Mouse (Mus musculus): ENCODE measurements around the gene Fasn.

DNA sequence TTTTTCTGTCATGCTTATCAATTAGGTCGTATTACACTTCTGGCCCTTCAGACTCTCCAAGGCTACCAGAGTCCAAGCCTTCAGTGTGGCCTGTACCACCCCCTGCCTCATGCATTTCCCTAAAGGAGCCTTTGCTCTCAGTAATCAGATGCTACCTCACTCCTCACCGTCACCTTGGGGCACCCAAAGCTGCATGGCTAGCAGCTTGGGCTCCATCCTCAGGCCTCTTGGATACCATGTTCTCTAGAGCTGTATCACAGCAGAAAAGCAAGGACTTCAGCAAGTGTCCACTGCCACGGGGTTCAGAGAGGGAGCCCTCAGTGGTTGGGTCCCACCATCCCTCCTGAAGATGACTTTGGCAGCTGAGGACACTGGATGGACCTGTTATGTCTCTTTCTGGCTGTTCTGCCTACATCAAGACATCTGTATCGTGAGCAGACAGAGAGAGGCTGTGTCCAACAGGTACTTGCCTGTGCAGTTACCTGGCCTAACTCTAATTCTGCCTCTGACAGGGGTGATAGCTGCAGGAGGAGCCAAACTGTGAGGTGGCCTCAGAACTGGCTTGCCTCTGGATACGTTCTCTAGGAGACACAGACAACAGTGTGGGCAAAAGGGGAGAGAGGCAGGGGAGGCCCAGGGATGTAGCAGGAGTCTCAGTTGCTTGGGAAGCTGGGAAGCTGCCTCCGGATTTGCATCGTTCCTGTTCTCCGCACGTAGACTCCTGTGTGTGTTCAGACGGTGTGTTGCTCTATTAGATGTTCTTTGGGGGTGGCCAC lies 5.6 kb upstream of the Fasn start:
- TF ChIP-seq CTCF (IDR thresholded peaks at IDR 0.05; ENCODE audit: control insufficient read depth, insufficient read depth, low read length) (no peak), POLR2A (IDR thresholded peaks at IDR 0.05; ENCODE audit: borderline replicate concordance, control insufficient read depth, low read depth, low read length) (no peak)

Measured in bone marrow, adult 2 months (tissue).